Mouse (Mus musculus): ENCODE results near the gene Aven. TPM values are rescaled to one million over a fixed set of nuclear protein-coding genes. Genes with fewer than 3 reads are reported as not detected.

Aven gene
- total and polyA plus RNA-seq, 2 experiments from 2014 or later: 3.3 to 10.9 TPM

GRCm38 (mm10) chr2:112518541-112518940, 25.8 kb downstream of the Aven start:
- no peak for ATAC-seq

GRCm38 (mm10) chr2:112520526-112521482, 28.0 kb downstream of the Aven start:
- Histone ChIP-seq H3K4me2 (ENCODE audit: low read depth, low read length) (no peak overlapping the region), H3K9ac (replicated peaks; ENCODE audit: low read length) (no peak overlapping the region), H3K36me3 (ENCODE audit: insufficient read depth, low read length) (no peaks in the 10 kb centered on the region), H3K9me3 (ENCODE audit: low read length) (no peaks in the 10 kb centered on the region), H3K27me3 (ENCODE audit: insufficient read depth, low read length) (no peaks in the 10 kb centered on the region), H3K27ac (no peak overlapping the region), H3K4me1 (ENCODE audit: insufficient read depth, low read length) (no peaks in the 10 kb centered on the region), H3K4me3 (ENCODE audit: low read length) (no peak overlapping the region)
- peak; percentile 31; the same call in 1 of the 2 replicates for TF ChIP-seq CTCF (IDR thresholded peaks at IDR 0.05; ENCODE audit: low read depth)
- DNase-seq (ENCODE audit: low spot score): no peak
- no peak for ATAC-seq
- 83% methylated on average over 4 of the region's 4 CpGs for WGBS

More at GRCm38 (mm10) chr2:112518541-112518940, 25.8 kb downstream of the Aven start:
- H3K4me1 ChIP-seq (ENCODE audit: insufficient read depth, low read length): no peaks in the 10 kb centered on the region
- H3K9me3 ChIP-seq (ENCODE audit: low read length): no peaks in the 10 kb centered on the region
- H3K4me3 ChIP-seq (ENCODE audit: low read length): no peak overlapping the region
- H3K4me2 ChIP-seq (ENCODE audit: low read depth, low read length): no peak overlapping the region
- H3K27me3 ChIP-seq (ENCODE audit: insufficient read depth, low read length): no peaks in the 10 kb centered on the region
- no peak overlapping the region for H3K27ac ChIP-seq
- DNase-seq (ENCODE audit: low spot score): no peak
- H3K36me3 ChIP-seq (ENCODE audit: insufficient read depth, low read length): no peaks in the 10 kb centered on the region
- no peak overlapping the region for H3K9ac ChIP-seq (replicated peaks; ENCODE audit: low read length)
- TF ChIP-seq CTCF (IDR thresholded peaks at IDR 0.05; ENCODE audit: low read depth): 0 out of 2 replicates have a peak, but pooled peaks have one; percentile 2

GRCm38 (mm10) chr2:112526933-112527332, 34.2 kb downstream of the Aven start:
- no peaks in the 10 kb centered on the region for H3K4me1 ChIP-seq (ENCODE audit: insufficient read depth, low read length)
- WGBS: 83% methylated on average over 3 of the region's 3 CpGs
- no peaks in the 10 kb centered on the region for H3K27me3 ChIP-seq (ENCODE audit: insufficient read depth, low read length)
- ATAC-seq (peak; percentile 61), DNase-seq (ENCODE audit: low spot score) (peak; percentile 43)
- H3K9me3 ChIP-seq (ENCODE audit: low read length): no peaks in the 10 kb centered on the region
- peak; percentile 50 for TF ChIP-seq CTCF (IDR thresholded peaks at IDR 0.05; ENCODE audit: low read depth)
- H3K9ac ChIP-seq (replicated peaks; ENCODE audit: low read length): no peak overlapping the region
- no peak overlapping the region for H3K27ac ChIP-seq
- no peak overlapping the region for H3K4me3 ChIP-seq (ENCODE audit: low read length)
- H3K36me3 ChIP-seq (ENCODE audit: insufficient read depth, low read length): no peaks in the 10 kb centered on the region
- no peak overlapping the region for H3K4me2 ChIP-seq (ENCODE audit: low read depth, low read length)

- no peak overlapping the region for H3K4me3 ChIP-seq (ENCODE audit: low read length)
- WGBS: 83% methylated on average over 10 of the region's 10 CpGs
- H3K27ac ChIP-seq: no peak overlapping the region
- H3K9me3 ChIP-seq (ENCODE audit: low read length): no peaks in the 10 kb centered on the region
- H3K9ac ChIP-seq (replicated peaks; ENCODE audit: low read length): no peak overlapping the region
- no peak for ATAC-seq
- DNase-seq (ENCODE audit: low spot score): no peak
- H3K4me2 ChIP-seq (ENCODE audit: low read depth, low read length): no peak overlapping the region
- no peaks in the 10 kb centered on the region for H3K27me3 ChIP-seq (ENCODE audit: insufficient read depth, low read length)
- H3K4me1 ChIP-seq (ENCODE audit: insufficient read depth, low read length): no peaks in the 10 kb centered on the region; the same call in 1 of the 2 replicates
- H3K36me3 ChIP-seq (ENCODE audit: insufficient read depth, low read length): no peaks in the 10 kb centered on the region
- TF ChIP-seq CTCF (IDR thresholded peaks at IDR 0.05; ENCODE audit: low read depth): no peak
Measured at GRCm38 (mm10) chr2:112532812-112533496, 40.2 kb downstream of the Aven start.

- Histone ChIP-seq H3K27ac (peak overlapping the region; percentile 15; the same call in 1 of the 2 replicates), H3K4me3 (ENCODE audit: low read length) (peak overlapping the region; percentile 31), H3K36me3 (ENCODE audit: insufficient read depth, low read length) (no peaks in the 10 kb centered on the region), H3K4me1 (ENCODE audit: insufficient read depth, low read length) (no peaks in the 10 kb centered on the region; the same call in 1 of the 2 replicates), H3K27me3 (ENCODE audit: insufficient read depth, low read length) (no peaks in the 10 kb centered on the region), H3K4me2 (ENCODE audit: low read depth, low read length) (peak overlapping the region; percentile 56), H3K9me3 (ENCODE audit: low read length) (no peaks in the 10 kb centered on the region), H3K9ac (replicated peaks; ENCODE audit: low read length) (peak overlapping the region; percentile 17; the same call in 1 of the 2 replicates)
- peak; percentile 57 for DNase-seq (ENCODE audit: low spot score)
- 0 out of 2 replicates have a peak, but pooled peaks have one; percentile 3 for TF ChIP-seq CTCF (IDR thresholded peaks at IDR 0.05; ENCODE audit: low read depth)
- ATAC-seq: peak; percentile 72
- 24% methylated on average over 14 of the region's 14 CpGs for WGBS
Measured at GRCm38 (mm10) chr2:112534677-112535222, 42.0 kb downstream of the Aven start.

- Histone ChIP-seq H3K4me1 (ENCODE audit: insufficient read depth, low read length) (no peaks in the 10 kb centered on the region; the same call in 1 of the 2 replicates), H3K9me3 (ENCODE audit: low read length) (no peaks in the 10 kb centered on the region), H3K27ac (no peak overlapping the region), H3K4me3 (ENCODE audit: low read length) (no peak overlapping the region), H3K9ac (replicated peaks; ENCODE audit: low read length) (no peak overlapping the region), H3K36me3 (ENCODE audit: insufficient read depth, low read length) (no peaks in the 10 kb centered on the region), H3K4me2 (ENCODE audit: low read depth, low read length) (no peak overlapping the region), H3K27me3 (ENCODE audit: insufficient read depth, low read length) (no peaks in the 10 kb centered on the region)
- DNase-seq (ENCODE audit: low spot score) (peak; percentile 44), ATAC-seq (peak; percentile 30; the same call in 1 of the 2 replicates)
- WGBS: 96% methylated on average over 1 of the region's 1 CpGs
- TF ChIP-seq CTCF (IDR thresholded peaks at IDR 0.05; ENCODE audit: low read depth): peak; percentile 69
Measured at GRCm38 (mm10) chr2:112538783-112539182, 46.0 kb downstream of the Aven start.

All from hindbrain, postnatal 0 days (tissue).